In the genomic region with DNA sequence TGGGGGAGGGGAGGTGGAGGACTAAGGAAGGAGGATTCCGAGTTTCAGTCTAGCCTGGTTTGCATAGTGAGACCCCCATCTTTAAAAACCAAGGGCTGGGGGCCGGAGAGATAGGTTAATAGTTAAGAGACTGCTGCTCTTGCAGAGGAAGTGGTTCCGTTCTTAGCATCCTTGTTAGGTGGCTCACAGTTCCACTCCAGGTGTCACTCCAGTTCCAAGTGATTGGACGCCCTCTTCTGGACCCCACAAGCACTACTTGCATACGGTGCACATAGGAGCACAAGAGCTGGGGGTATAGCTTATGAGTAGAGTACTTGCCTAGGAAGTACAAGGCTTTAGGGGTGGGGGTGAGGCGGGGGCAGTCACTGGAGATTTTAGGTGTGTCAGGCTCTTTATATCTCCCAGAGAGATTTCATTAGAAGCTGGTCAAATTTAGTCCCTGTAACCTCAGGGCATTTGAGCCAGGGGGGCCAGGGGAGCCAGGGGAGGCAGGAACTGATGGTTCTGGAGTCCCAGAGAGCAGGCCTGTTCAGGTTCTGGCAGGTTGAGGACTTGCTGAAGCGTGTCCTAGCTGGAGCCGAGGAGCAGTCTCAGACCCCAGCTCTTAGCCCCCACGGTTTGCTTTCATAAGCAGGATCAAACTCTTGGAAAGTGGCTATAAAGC, we compare ENCODE assay signal across 8 mouse cellular contexts. TPM values are rescaled to one million over a fixed set of nuclear protein-coding genes. Genes with fewer than 3 reads are reported as not detected.
DNase-seq lines count a peak whose midpoint lies in the region; ATAC-seq and TF ChIP-seq lines count a peak whose summit lies in the region.

No protein-coding gene starts in this region.

- TF ChIP-seq EP300 in stomach, postnatal 0 days (optimal IDR thresholded peaks at IDR 0.05): no peak

- peaks cover 15% of the 10 kb centered on the region for H3K4me1 ChIP-seq in embryonic facial prominence, embryonic 14.5 days (ENCODE audit: control insufficient read depth, insufficient read depth, low read length)
- H3K4me1 ChIP-seq in hindbrain, embryonic 15.5 days (replicated peaks): peaks cover 27% of the 10 kb centered on the region
- peaks cover 33% of the 10 kb centered on the region for H3K4me1 ChIP-seq in limb, embryonic 13.5 days
- H3K4me1 ChIP-seq in midbrain, embryonic 12.5 days: peaks cover 22% of the 10 kb centered on the region
- H3K4me1 ChIP-seq in stomach, postnatal 0 days (replicated peaks; ENCODE audit: control insufficient read depth, insufficient read depth): no peaks in the 10 kb centered on the region

- TF ChIP-seq CTCF in gastrocnemius, adult 2 months (IDR thresholded peaks at IDR 0.05): peak; percentile 54
- peak; percentile 78 for TF ChIP-seq CTCF in stomach, postnatal 0 days (IDR thresholded peaks at IDR 0.05; ENCODE audit: low read depth)

- 0 out of 2 replicates have a peak overlapping the region, but pooled peaks have one; percentile 17 for H3K9ac ChIP-seq in embryonic facial prominence, embryonic 14.5 days (ENCODE audit: low read depth, low read length)
- peak overlapping the region; percentile 89; the same call in 1 of the 2 replicates for H3K9ac ChIP-seq in hindbrain, embryonic 15.5 days
- peak overlapping the region; percentile 73; the same call in 1 of the 2 replicates for H3K9ac ChIP-seq in limb, embryonic 13.5 days
- H3K9ac ChIP-seq in midbrain, embryonic 12.5 days (replicated peaks): no peak overlapping the region
- H3K9ac ChIP-seq in stomach, postnatal 0 days (ENCODE audit: low read length): 0 out of 2 replicates have a peak overlapping the region, but pooled peaks have one; percentile 18

- intact Hi-C loops in gastrocnemius, adult 2 months (cut with DNase I): loop anchor here (2.0 to 5.0 kb wide), 3 partner anchors 46 to 101 kb away; no protein-coding TSS in a partner anchor
- intact Hi-C loops in gastrocnemius, postnatal 36 days (cut with DNase I): loop anchor here (2.0 to 5.0 kb wide), 2 partner anchors 46 to 101 kb away; no protein-coding TSS in a partner anchor

- WGBS in embryonic facial prominence, embryonic 14.5 days: 19% methylated on average over 9 of the region's 9 CpGs
- WGBS in hindbrain, embryonic 15.5 days: 17% methylated on average over 9 of the region's 9 CpGs
- WGBS in limb, embryonic 13.5 days: 15% methylated on average over 9 of the region's 9 CpGs
- WGBS in midbrain, embryonic 12.5 days: 17% methylated on average over 9 of the region's 9 CpGs
- WGBS in stomach, postnatal 0 days: 29% methylated on average over 9 of the region's 9 CpGs

- no peaks in the 10 kb centered on the region for H3K36me3 ChIP-seq in embryonic facial prominence, embryonic 14.5 days (ENCODE audit: control insufficient read depth, insufficient read depth, low read length)
- no peaks in the 10 kb centered on the region for H3K36me3 ChIP-seq in hindbrain, embryonic 15.5 days
- no peaks in the 10 kb centered on the region for H3K36me3 ChIP-seq in limb, embryonic 13.5 days
- no peaks in the 10 kb centered on the region for H3K36me3 ChIP-seq in midbrain, embryonic 12.5 days
- H3K36me3 ChIP-seq in stomach, postnatal 0 days (ENCODE audit: control insufficient read depth, insufficient read depth, low read length): no peaks in the 10 kb centered on the region

- ATAC-seq in embryonic facial prominence, embryonic 14.5 days (ENCODE audit: low read depth): no peak
- ATAC-seq in hindbrain, embryonic 15.5 days (ENCODE audit: low FRiP score, low read depth): no peak
- ATAC-seq in limb, embryonic 13.5 days (ENCODE audit: low FRiP score, low read depth): no peak
- ATAC-seq in midbrain, embryonic 12.5 days (ENCODE audit: low FRiP score, low read depth): no peak
- ATAC-seq in stomach, postnatal 0 days (ENCODE audit: low FRiP score, low TSS enrichment): no peak

- H3K9me3 ChIP-seq in embryonic facial prominence, embryonic 14.5 days (ENCODE audit: control insufficient read depth, low read length): no peaks in the 10 kb centered on the region
- H3K9me3 ChIP-seq in hindbrain, embryonic 15.5 days: no peaks in the 10 kb centered on the region
- H3K9me3 ChIP-seq in limb, embryonic 13.5 days: no peaks in the 10 kb centered on the region
- no peaks in the 10 kb centered on the region for H3K9me3 ChIP-seq in midbrain, embryonic 12.5 days
- no peaks in the 10 kb centered on the region for H3K9me3 ChIP-seq in stomach, postnatal 0 days (ENCODE audit: control insufficient read depth, low read length)

- peak overlapping the region; percentile 98 for H3K27ac ChIP-seq in gastrocnemius, adult 2 months
- H3K27ac ChIP-seq in embryonic facial prominence, embryonic 14.5 days (replicated peaks; ENCODE audit: low read depth, low read length): peak overlapping the region; percentile 91
- H3K27ac ChIP-seq in hindbrain, embryonic 15.5 days (replicated peaks): no peak overlapping the region
- H3K27ac ChIP-seq in limb, embryonic 13.5 days: peak overlapping the region; percentile 53
- no peak overlapping the region for H3K27ac ChIP-seq in midbrain, embryonic 12.5 days (replicated peaks)
- H3K27ac ChIP-seq in stomach, postnatal 0 days (replicated peaks): peak overlapping the region; percentile 76

- no peaks in the 10 kb centered on the region for H3K27me3 ChIP-seq in embryonic facial prominence, embryonic 14.5 days (replicated peaks; ENCODE audit: control insufficient read depth, insufficient read depth, low read length)
- H3K27me3 ChIP-seq in hindbrain, embryonic 15.5 days: no peaks in the 10 kb centered on the region
- no peaks in the 10 kb centered on the region for H3K27me3 ChIP-seq in limb, embryonic 13.5 days
- peaks cover 10% of the 10 kb centered on the region for H3K27me3 ChIP-seq in midbrain, embryonic 12.5 days
- H3K27me3 ChIP-seq in stomach, postnatal 0 days (ENCODE audit: control insufficient read depth, insufficient read depth, low read length): no peaks in the 10 kb centered on the region

- H3K4me3 ChIP-seq in gastrocnemius, adult 2 months: peak overlapping the region; percentile 98
- H3K4me3 ChIP-seq in embryonic facial prominence, embryonic 14.5 days (ENCODE audit: low read depth, low read length): peak overlapping the region; percentile 91
- H3K4me3 ChIP-seq in hindbrain, embryonic 15.5 days: peak overlapping the region; percentile 95
- peak overlapping the region; percentile 97 for H3K4me3 ChIP-seq in limb, embryonic 13.5 days
- H3K4me3 ChIP-seq in midbrain, embryonic 12.5 days: peak overlapping the region; percentile 96
- H3K4me3 ChIP-seq in stomach, postnatal 0 days (ENCODE audit: low read depth, low read length): peak overlapping the region; percentile 87

- DNase-seq in gastrocnemius, adult 2 months: peak; percentile 46
- DNase-seq in gastrocnemius, postnatal 36 days: no peak
- peak; percentile 47 for DNase-seq in adrenal gland, postnatal 10 days
- peak; percentile 85 for DNase-seq in embryonic facial prominence, embryonic 14.5 days (ENCODE audit: low spot score)
- DNase-seq in stomach, postnatal 0 days (ENCODE audit: low spot score): peak; percentile 64

- H3K4me2 ChIP-seq in embryonic facial prominence, embryonic 14.5 days (ENCODE audit: low read depth, low read length): peak overlapping the region; percentile 98
- H3K4me2 ChIP-seq in hindbrain, embryonic 15.5 days: peak overlapping the region; percentile 99
- H3K4me2 ChIP-seq in limb, embryonic 13.5 days (replicated peaks): peak overlapping the region; percentile 95
- peak overlapping the region; percentile 97 for H3K4me2 ChIP-seq in midbrain, embryonic 12.5 days (replicated peaks)
- H3K4me2 ChIP-seq in stomach, postnatal 0 days (replicated peaks; ENCODE audit: low read depth): peak overlapping the region; percentile 98

RNA-seq across cellular contexts. Expression of gene Tgfbr1, which starts 1.5 kb away (rescaled TPM):
- total RNA-seq in gastrocnemius, adult 2 months (2021): 10 to 100 TPM; 19.2 to 32.2 TPM
- total RNA-seq in gastrocnemius, postnatal 36 days (2021): 10 to 100 TPM; 19.1 to 19.2 TPM
- total RNA-seq in adrenal gland, postnatal 10 days (2021): 10 to 100 TPM; 24.8 to 26.4 TPM
- 48.6 and 50.3 TPM in 2 replicates for polyA plus RNA-seq in embryonic facial prominence, embryonic 14.5 days (2014; fragmentation: Nextera tagmentation; extraction: Ambion mirVana)
- 27.6 and 29.3 TPM in 2 replicates for polyA plus RNA-seq in hindbrain, embryonic 15.5 days (2015; fragmentation: Nextera tagmentation; extraction: Ambion mirVana)
- 49.6 and 52.2 TPM in 2 replicates for polyA plus RNA-seq in limb, embryonic 13.5 days (2015; fragmentation: Nextera tagmentation; extraction: Ambion mirVana)
- polyA plus RNA-seq in midbrain, embryonic 12.5 days (2016; fragmentation: Nextera tagmentation; extraction: Ambion mirVana): 109 and 121 TPM in 2 replicates
- polyA plus RNA-seq in stomach, postnatal 0 days (2015; fragmentation: Nextera tagmentation; extraction: Ambion mirVana): 8.7 and 9.4 TPM in 2 replicates

Comparison
In these comparisons a context has a peak if more than half of its experiments do, and no peak if none do; other contexts are left out.
1. DNase-seq: peak in gastrocnemius, adult 2 months (single experiment), adrenal gland, postnatal 10 days (single experiment), embryonic facial prominence, embryonic 14.5 days (single experiment) and stomach, postnatal 0 days (single experiment); none in gastrocnemius, postnatal 36 days (0 of 2).
2. H3K27ac ChIP-seq: peak in gastrocnemius, adult 2 months (single experiment), embryonic facial prominence, embryonic 14.5 days (single experiment), limb, embryonic 13.5 days (single experiment) and stomach, postnatal 0 days (single experiment); none in hindbrain, embryonic 15.5 days (single experiment) and midbrain, embryonic 12.5 days (single experiment).
3. Peak in every context shown above with its lines, with median percentiles within 50 percentile points of each other: H3K4me3 ChIP-seq and H3K4me2 ChIP-seq.